25 mouse cellular contexts compared by ENCODE assay signal in genomic region chr3:102211340-102211739, GRCm38 (mm10). TPM values are rescaled to one million over a fixed set of nuclear protein-coding genes. Genes with fewer than 3 reads are reported as not detected.
DNase-seq lines count a peak whose midpoint lies in the region; ATAC-seq and TF ChIP-seq lines count a peak whose summit lies in the region.
"Had no signal": no experiment of that assay in that cellular context is flagged by ENCODE, and none has a peak within 500 bp of the region (broad histone marks: within the 10 kb centered on the region; RNA-seq: fewer than 3 reads in every experiment).

No protein-coding gene starts in this region.

- H3K79me2 ChIP-seq in C2C12 (ENCODE audit: control insufficient read depth, insufficient read depth) (no peaks in the 10 kb centered on the region), myocyte (ENCODE audit: control insufficient read depth, insufficient read depth) (no peaks in the 10 kb centered on the region)

- no peak for TF ChIP-seq POLR2A in myocyte (IDR thresholded peaks at IDR 0.05; ENCODE audit: insufficient read length, low read depth)

- H3K9ac ChIP-seq in kidney, embryonic 16.5 days (replicated peaks; ENCODE audit: low read length), result no peak overlapping the region
- H3K9ac ChIP-seq: embryonic facial prominence, embryonic 13.5 days; forebrain, embryonic 12.5 days; forebrain, embryonic 15.5 days; heart, embryonic 13.5 days; hindbrain, embryonic 14.5 days had no signal

- TF ChIP-seq CTCF in C2C12 (IDR thresholded peaks at IDR 0.05; ENCODE audit: control insufficient read depth, insufficient read depth, insufficient read length), result no peak

- no peaks in the 10 kb centered on the region for H3K4me1 ChIP-seq in kidney, embryonic 16.5 days (ENCODE audit: insufficient read depth, low read length)
- H3K4me1 ChIP-seq: embryonic facial prominence, embryonic 13.5 days; forebrain, embryonic 12.5 days; forebrain, embryonic 15.5 days had no signal

- H3ac ChIP-seq in C2C12 (ENCODE audit: control insufficient read depth, insufficient read length, low read depth), result no peak overlapping the region
- H3ac ChIP-seq in myocyte (ENCODE audit: control insufficient read depth, insufficient read length), result no peak overlapping the region

- no peaks in the 10 kb centered on the region for H3K79me3 ChIP-seq in C2C12 (ENCODE audit: low read depth)

- ATAC-seq in kidney, embryonic 16.5 days (ENCODE audit: low FRiP score, low TSS enrichment), result no peak
- ATAC-seq: activated CD4-positive, CD25-positive, alpha-beta regulatory T cell, adult 4 months; CD4-positive, CD25-positive, alpha-beta regulatory T cell, adult 4 months; forebrain, embryonic 15.5 days; hindbrain, postnatal 0 days; inflammation-experienced regulatory T-cells, adult 6 months; intestine, postnatal 0 days had no signal

- no peak overlapping the region for H3K27ac ChIP-seq in kidney, embryonic 16.5 days (ENCODE audit: low read length)
- H3K27ac ChIP-seq: embryonic facial prominence, embryonic 10.5 days; embryonic facial prominence, embryonic 13.5 days; forebrain, embryonic 12.5 days; forebrain, embryonic 15.5 days; heart, adult 2 months; heart, embryonic 10.5 days; heart, embryonic 13.5 days; hindbrain, embryonic 14.5 days; hindbrain, postnatal 0 days had no signal

- DNase-seq in MEL-GATA-1-ER (ENCODE audit: extremely low read depth, low read depth), result peak; percentile 63
- DNase-seq in spleen, postnatal 14 days (ENCODE audit: low spot score in 2 of 2), result no peak
- no peak for DNase-seq in cerebellum, postnatal 14 days
- DNase-seq: adrenal gland, adult 8-10 months; cerebellum, adult 2 months; cerebellum, adult 9-11 months; cerebellum, postnatal 36 days; gastrocnemius, postnatal 36 days; heart, adult 2 months had no signal

- H3K36me3 ChIP-seq in C2C12 (ENCODE audit: control insufficient read depth, insufficient read depth) (no peaks in the 10 kb centered on the region), myocyte (ENCODE audit: control insufficient read depth, insufficient read depth) (no peaks in the 10 kb centered on the region)
- H3K36me3 ChIP-seq in kidney, embryonic 16.5 days (ENCODE audit: insufficient read depth, low read length), result no peaks in the 10 kb centered on the region
- H3K36me3 ChIP-seq: embryonic facial prominence, embryonic 10.5 days; embryonic facial prominence, embryonic 13.5 days; forebrain, embryonic 12.5 days; forebrain, embryonic 15.5 days; heart, embryonic 10.5 days; heart, embryonic 13.5 days had no signal

- no peak overlapping the region for H3K4me2 ChIP-seq in myocyte (ENCODE audit: low read depth)
- H3K4me2 ChIP-seq in kidney, embryonic 16.5 days (replicated peaks; ENCODE audit: low read depth, low read length), result no peak overlapping the region
- H3K4me2 ChIP-seq: embryonic facial prominence, embryonic 13.5 days; forebrain, embryonic 12.5 days; forebrain, embryonic 15.5 days; heart, embryonic 13.5 days; hindbrain, embryonic 14.5 days had no signal

- H3K4me3 ChIP-seq in C2C12 (ENCODE audit: insufficient read depth, poor library complexity, severe bottlenecking) (no peak overlapping the region), myocyte (no peak overlapping the region)
- H3K4me3 ChIP-seq in kidney, embryonic 16.5 days (ENCODE audit: low read length), result no peak overlapping the region
- H3K4me3 ChIP-seq: embryonic facial prominence, embryonic 10.5 days; embryonic facial prominence, embryonic 13.5 days; erythroblast, embryonic 14.5 days; forebrain, embryonic 12.5 days; forebrain, embryonic 15.5 days; heart, adult 2 months; heart, embryonic 10.5 days; heart, embryonic 13.5 days had no signal

- H3K9me3 ChIP-seq in kidney, embryonic 16.5 days (ENCODE audit: low read length), result no peaks in the 10 kb centered on the region; the same call in 1 of the 2 replicates
- H3K9me3 ChIP-seq: embryonic facial prominence, embryonic 10.5 days; embryonic facial prominence, embryonic 13.5 days; forebrain, embryonic 12.5 days; forebrain, embryonic 15.5 days; heart, embryonic 10.5 days; heart, embryonic 13.5 days had no signal

- H3K27me3 ChIP-seq in C2C12 (ENCODE audit: control insufficient read depth, insufficient read depth, insufficient read length) (no peaks in the 10 kb centered on the region), myocyte (ENCODE audit: control insufficient read depth, insufficient read depth, insufficient read length) (no peaks in the 10 kb centered on the region)
- peaks cover 4% of the 10 kb centered on the region; the same call in 1 of the 2 replicates for H3K27me3 ChIP-seq in kidney, embryonic 16.5 days (ENCODE audit: insufficient read depth, low read length)

- 86% methylated on average over 2 of the region's 2 CpGs for WGBS in kidney, embryonic 16.5 days

TF ChIP-seq in C2C12, 6 proteins besides CTCF, POLR2A, EP300 and RAD21:
- TF ChIP-seq FOSL1 (IDR thresholded peaks at IDR 0.05; ENCODE audit: insufficient read depth, low read length, poor library complexity, severe bottlenecking) (peak; percentile 67), USF1 (IDR thresholded peaks at IDR 0.05; ENCODE audit: low read depth) (no peak), MYOD1 (IDR thresholded peaks at IDR 0.05; ENCODE audit: control insufficient read depth, insufficient read length, low read depth) (peak; percentile 85)

TF ChIP-seq in myocyte, 11 proteins besides CTCF, POLR2A, EP300 and RAD21:
- TF ChIP-seq POLR2AphosphoS2 (IDR thresholded peaks at IDR 0.05; ENCODE audit: insufficient read length, low read depth), result no peak
- TF ChIP-seq USF1 (IDR thresholded peaks at IDR 0.05; ENCODE audit: low read depth), result no peak
- TF ChIP-seq TCF12 (IDR thresholded peaks at IDR 0.05; ENCODE audit: insufficient read depth, poor library complexity, severe bottlenecking), result peak; percentile 7
- TF ChIP-seq MYOD1 (IDR thresholded peaks at IDR 0.05; ENCODE audit: control insufficient read depth in 1 of 3, insufficient read length in 2 of 3, low read depth in 2 of 3), result peak; percentile 35 to 81 (median 76)
- peak in 2 of 3 experiments; percentile 39 to 65 for TF ChIP-seq MYOG (IDR thresholded peaks at IDR 0.05; ENCODE audit: control insufficient read depth in 1 of 3, insufficient read depth in 1 of 3, insufficient read length in 2 of 3, low read depth in 2 of 3)
- TF ChIP-seq CEBPB (IDR thresholded peaks at IDR 0.05; ENCODE audit: insufficient read depth, poor library complexity, severe bottlenecking), result no peak
- peak; percentile 9 for TF ChIP-seq TCF3 (IDR thresholded peaks at IDR 0.05; ENCODE audit: insufficient read length, low read depth)
TF ChIP-seq in myocyte: peak in this region for 4.

RNA-seq across cellular contexts. Expression of gene Vangl1, which starts 6.8 kb away (rescaled TPM):
- 25.4 TPM for polyA plus RNA-seq in C2C12 (2012; fragmentation: generic; extraction: Trizol)
- 21.2 TPM for polyA plus RNA-seq in myocyte (2012; fragmentation: generic; extraction: Trizol)
- 21.1 and 21.7 TPM in 2 replicates for polyA plus RNA-seq in kidney, embryonic 16.5 days (2015; fragmentation: Nextera tagmentation; extraction: Ambion mirVana)
- polyA plus RNA-seq: activated CD4-positive, CD25-positive, alpha-beta regulatory T cell, adult 4 months had no signal
